Mouse (Mus musculus) G1E (cell line): ENCODE measurements around the gene Yipf1. TPM values are rescaled to one million over a fixed set of nuclear protein-coding genes. Genes with fewer than 3 reads are reported as not detected.
"Not testable (repeated sequence)": the region's sequence is repeated elsewhere in the genome, so short reads cannot be mapped to it uniquely, and the experiment has no call there.

Experiments used
- ATAC-seq: 2 replicates; pipeline ENCODE4 v1.8.0; 2016; ENCODE audit warnings: mild to moderate bottlenecking; ENCODE audit not compliant: insufficient number of reproducible peaks, poor library complexity, low FRiP score, severe bottlenecking; ENCODE audit errors: extremely low read depth
- DNase-seq: peaks from one replicate; pipeline ENCODE4 v3.0.0; 2012; ENCODE audit warnings: low spot score
- H3K27me3 ChIP-seq: 2 replicates; pipeline ENCODE4 v1.6.1; 2012; ENCODE audit warnings: mild to moderate bottlenecking, low read length, inconsistent platforms; ENCODE audit not compliant: insufficient read depth
- H3K36me3 ChIP-seq: replicated peaks from 2 replicates; pipeline ENCODE3; 2012; ENCODE audit warnings: mild to moderate bottlenecking, inconsistent platforms
- H3K4me1 ChIP-seq: 2 replicates; pipeline ENCODE4 v1.6.1; 2012; ENCODE audit warnings: low read depth, low read length, inconsistent platforms, mixed read lengths; ENCODE audit not compliant: insufficient read depth
- H3K4me3 ChIP-seq: 2 replicates; pipeline ENCODE4 v1.5.1; 2012; ENCODE audit warnings: low read depth, mild to moderate bottlenecking, inconsistent platforms, low read length, moderate library complexity, mixed read lengths
- H3K9me3 ChIP-seq: replicated peaks from 2 replicates; pipeline ENCODE4 v1.6.1; 2012; ENCODE audit warnings: inconsistent platforms
- CTCF ChIP-seq: IDR thresholded peaks from 2 replicates; pipeline ENCODE4 v1.5.1; 2012; ENCODE audit warnings: low read depth, low read length, inconsistent platforms, mixed read lengths
- GATA1 ChIP-seq: IDR thresholded peaks from 2 replicates; pipeline ENCODE4 v1.6.1; 2012; ENCODE audit warnings: borderline replicate concordance, low read length, inconsistent platforms, mixed read lengths
- GATA2 ChIP-seq: IDR thresholded peaks from 2 replicates; pipeline ENCODE4 v1.6.1; 2012; ENCODE audit warnings: low read depth, low read length, inconsistent platforms, borderline replicate concordance
- POLR2AphosphoS5 ChIP-seq: IDR thresholded peaks from 2 replicates; pipeline ENCODE4 v1.6.1; 2012; ENCODE audit warnings: low read depth, low read length, inconsistent platforms; ENCODE audit not compliant: insufficient replicate concordance
- TAL1 ChIP-seq: conservative IDR thresholded peaks from 2 replicates; pipeline ENCODE4 v1.6.1; 2012; ENCODE audit warnings: low read depth, low read length, inconsistent platforms, mixed read lengths
- polyA plus RNA-seq: library from polyadenylated mRNA; stranded (reverse); fragments of >175 nt; gene quantifications from 2 replicates; pipeline ENCODE4 v1.2.3, GENCODE M21; 2012
- total RNA-seq, 2 experiments: library from RNA; stranded (forward) in 1 of 2; stranded (reverse) in 1 of 2; fragments of 200-1000 nt in 1 of 2; fragments of >200 nt in 1 of 2; fragmentation: Nextera tagmentation in 1 of 2; gene quantifications; 2 replicates each; pipeline ENCODE4 v1.2.3; 2014 to 2017

Gene Yipf1
- total and polyA plus RNA-seq, 3 experiments: 13.4 to 35.8 (median 26.8) TPM

DNA sequence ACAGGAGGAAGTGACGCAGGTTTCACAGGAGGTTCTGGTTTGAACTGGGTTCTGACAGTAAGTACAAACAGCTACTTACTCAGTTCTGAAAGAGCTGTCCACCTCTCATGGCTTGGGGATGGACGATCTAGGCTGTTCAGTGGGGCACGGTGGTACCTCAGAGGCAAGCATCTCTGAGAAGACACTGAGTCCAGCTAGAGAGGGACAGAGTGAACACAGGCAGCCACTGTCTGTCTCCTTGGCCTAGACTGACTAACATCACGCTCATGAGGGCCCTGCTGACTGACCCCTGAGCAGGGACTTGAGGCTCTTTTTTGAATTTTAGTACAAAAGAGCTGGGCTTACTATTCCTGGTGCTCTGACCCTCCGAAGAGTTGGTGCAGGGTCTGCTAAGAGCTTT is 40.0 kb downstream of the Yipf1 start:
- no peak for DNase-seq
- no peak for ATAC-seq
- Histone ChIP-seq H3K27me3 (no peaks in the 10 kb centered on the region), H3K4me1 (peaks cover 11% of the 10 kb centered on the region), H3K9me3 (no peaks in the 10 kb centered on the region), H3K36me3 (peaks cover 80% of the 10 kb centered on the region), H3K4me3 (no peak overlapping the region)
- TF ChIP-seq POLR2AphosphoS5 (no peak), TAL1 (no peak), GATA2 (no peak), CTCF (no peak), GATA1 (no peak)

DNA sequence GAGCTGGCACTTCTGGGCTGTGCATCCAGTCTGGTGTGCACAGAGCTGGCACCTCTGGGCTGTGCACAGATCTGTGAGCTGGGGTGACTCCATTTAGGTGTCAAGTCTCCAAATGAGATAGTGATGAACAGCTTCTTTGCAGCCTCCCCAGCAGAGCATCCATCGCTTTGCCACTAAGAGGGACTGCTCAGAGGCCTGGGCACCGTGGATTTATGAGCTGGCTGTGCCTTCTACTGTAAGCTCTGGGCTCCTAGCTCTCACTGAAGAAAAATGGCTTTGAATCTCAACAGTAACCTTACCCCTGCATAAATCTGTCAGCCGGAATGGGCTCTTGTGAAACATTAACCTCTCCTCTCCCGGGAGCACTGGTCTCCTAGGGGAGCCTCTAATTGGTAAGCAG is 40.4 kb downstream of the Yipf1 start:
- DNase-seq: no peak
- no peak for ATAC-seq
- TF ChIP-seq TAL1 (no peak), CTCF (no peak), GATA2 (no peak), POLR2AphosphoS5 (no peak), GATA1 (no peak)
- peaks cover 81% of the 10 kb centered on the region for H3K36me3 ChIP-seq
- H3K9me3 ChIP-seq: no peaks in the 10 kb centered on the region
- H3K4me1 ChIP-seq: peaks cover 15% of the 10 kb centered on the region
- H3K4me3 ChIP-seq: no peak overlapping the region
- H3K27me3 ChIP-seq: no peaks in the 10 kb centered on the region

DNA sequence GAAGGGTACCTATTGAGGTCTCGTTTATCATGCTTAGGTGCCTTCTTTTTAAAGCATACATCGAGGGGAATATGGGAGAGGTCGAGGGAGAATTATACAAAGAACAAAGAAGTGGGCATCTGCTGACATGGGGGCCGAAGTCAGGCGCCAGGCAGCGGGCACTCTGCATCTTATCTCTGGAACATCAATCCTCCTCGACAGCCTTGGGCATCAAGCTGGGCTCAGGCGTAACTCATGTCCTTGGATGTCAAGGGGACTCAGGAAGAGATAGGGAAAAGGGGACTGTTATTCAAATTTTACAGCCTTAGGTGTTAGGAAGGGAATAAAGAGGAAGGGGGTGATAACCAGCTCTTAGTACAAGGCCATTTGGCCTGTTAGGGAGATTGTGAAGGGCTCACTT is 43.0 kb downstream of the Yipf1 start:
- H3K9me3 ChIP-seq, ATAC-seq, H3K4me3 ChIP-seq, DNase-seq, H3K27me3 ChIP-seq: not testable (repeated sequence)
- H3K36me3 ChIP-seq: peaks cover 72% of the 10 kb centered on the region
- peaks cover 19% of the 10 kb centered on the region for H3K4me1 ChIP-seq

DNA sequence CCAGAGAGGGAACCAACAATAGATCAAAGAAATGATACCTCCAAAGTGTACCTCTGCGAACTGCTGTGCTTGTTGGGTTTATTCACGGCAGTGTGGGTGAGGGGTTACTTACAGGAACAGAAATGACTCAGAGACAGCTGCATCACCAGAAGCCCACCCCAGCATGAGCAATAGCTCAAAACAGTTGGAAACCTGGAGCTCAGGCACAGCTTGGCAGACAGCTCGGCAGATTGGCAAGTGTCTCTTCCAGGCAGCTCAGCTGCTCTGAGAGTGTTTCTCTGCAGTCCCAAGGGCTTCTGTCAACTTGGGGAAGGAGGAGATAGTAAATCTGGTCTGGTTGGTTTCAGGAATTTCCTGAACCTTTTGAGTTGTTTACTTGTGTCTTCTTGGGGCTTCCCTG is 44.3 kb downstream of the Yipf1 start:
- DNase-seq: no peak
- Histone ChIP-seq H3K36me3 (peaks cover 62% of the 10 kb centered on the region), H3K4me1 (peaks cover 19% of the 10 kb centered on the region), H3K4me3 (no peak overlapping the region), H3K27me3 (no peaks in the 10 kb centered on the region), H3K9me3 (no peaks in the 10 kb centered on the region)
- TF ChIP-seq POLR2AphosphoS5 (no peak), TAL1 (no peak), CTCF (no peak), GATA2 (no peak), GATA1 (no peak)
- no peak for ATAC-seq

DNA sequence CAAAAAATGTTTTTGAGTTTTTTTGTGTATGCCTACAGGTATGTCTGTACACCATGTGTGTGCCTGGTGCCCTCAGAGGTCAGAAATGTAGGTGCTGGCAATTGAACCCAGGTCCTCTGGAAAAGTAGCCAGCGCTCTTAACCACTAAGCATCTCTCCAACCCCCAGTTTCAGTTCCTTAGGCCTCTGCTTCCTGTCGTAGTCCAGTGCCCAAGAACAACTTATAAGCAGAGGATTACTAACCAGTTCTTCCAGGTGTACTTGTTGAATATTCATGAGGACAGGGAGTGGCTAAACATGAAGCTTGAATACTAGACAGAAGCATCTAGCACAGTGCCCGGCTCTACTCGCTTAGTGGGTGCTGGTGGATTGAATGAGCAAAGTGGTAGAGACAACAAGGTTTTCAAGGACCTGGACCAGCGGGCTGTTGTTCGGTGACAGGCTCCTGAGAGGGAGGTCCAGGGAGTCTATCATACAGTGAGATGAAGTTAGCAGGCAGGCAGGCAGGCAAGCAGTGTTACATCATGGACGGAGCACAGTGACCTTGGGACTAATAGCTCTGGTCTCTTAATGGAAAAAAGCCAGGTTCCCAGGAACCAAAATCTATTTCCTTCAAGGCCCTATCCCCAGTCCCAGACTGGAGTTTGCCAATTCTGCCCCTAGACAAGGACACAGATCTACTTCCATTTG is 46.4 kb downstream of the Yipf1 start:
- no peak for ATAC-seq
- H3K4me1 ChIP-seq: peaks cover 26% of the 10 kb centered on the region
- TF ChIP-seq GATA1: no peak
- no peak for TF ChIP-seq TAL1
- no peak for TF ChIP-seq GATA2
- no peak for TF ChIP-seq POLR2AphosphoS5
- TF ChIP-seq CTCF: no peak
- H3K27me3 ChIP-seq: no peaks in the 10 kb centered on the region
- H3K9me3 ChIP-seq: no peaks in the 10 kb centered on the region
- no peak overlapping the region for H3K4me3 ChIP-seq
- peaks cover 42% of the 10 kb centered on the region for H3K36me3 ChIP-seq
- DNase-seq: no peak

DNA sequence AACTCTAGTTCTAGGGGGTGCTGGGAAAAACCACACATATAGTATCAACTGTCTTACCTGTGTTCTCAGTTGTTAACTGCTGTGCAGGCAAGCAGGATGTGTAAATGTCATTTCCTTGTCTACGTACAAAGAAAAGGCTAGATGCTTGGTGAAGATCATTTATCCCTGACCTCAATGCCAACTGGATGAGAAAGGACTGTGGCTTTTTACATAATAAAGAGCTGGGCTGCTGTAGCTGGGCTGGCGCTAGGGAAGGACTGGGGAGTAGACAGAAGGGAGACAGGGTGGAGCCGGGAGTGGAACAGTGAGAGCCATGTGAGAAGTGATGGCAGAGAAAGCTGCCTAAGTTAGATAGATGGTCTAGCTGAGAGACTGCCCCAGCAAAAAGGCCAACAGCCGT is 48.6 kb downstream of the Yipf1 start:
- no peak overlapping the region for H3K4me3 ChIP-seq
- H3K4me1 ChIP-seq: peaks cover 31% of the 10 kb centered on the region
- no peak for DNase-seq
- TF ChIP-seq GATA2 (no peak), POLR2AphosphoS5 (no peak), TAL1 (no peak), CTCF (no peak), GATA1 (no peak)
- no peak for ATAC-seq
- H3K27me3 ChIP-seq: no peaks in the 10 kb centered on the region
- no peaks in the 10 kb centered on the region for H3K9me3 ChIP-seq
- peaks cover 34% of the 10 kb centered on the region for H3K36me3 ChIP-seq

DNA sequence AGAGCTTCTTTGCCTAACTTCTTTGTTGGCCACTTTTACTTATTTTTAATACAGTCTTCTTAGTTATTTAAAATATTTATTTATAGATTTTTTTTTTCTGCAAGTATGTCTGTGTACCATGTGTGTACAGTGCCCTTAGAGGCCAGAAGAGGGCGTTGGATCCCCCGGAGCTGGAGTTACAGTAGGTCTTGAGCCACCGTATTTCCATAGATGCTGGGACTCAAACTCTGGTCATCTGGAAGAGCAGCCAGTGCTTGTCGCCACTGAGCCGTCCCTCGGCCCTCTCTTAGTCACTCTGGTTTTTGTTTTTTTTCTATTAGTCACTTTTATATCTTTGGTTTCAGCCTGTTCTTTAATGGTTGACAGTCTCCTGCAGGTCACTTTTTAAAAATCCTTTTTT is 49.4 kb downstream of the Yipf1 start:
- TF ChIP-seq CTCF (no peak), TAL1 (no peak), GATA2 (no peak), GATA1 (no peak), POLR2AphosphoS5 (no peak)
- Histone ChIP-seq H3K9me3 (no peaks in the 10 kb centered on the region), H3K27me3 (no peaks in the 10 kb centered on the region), H3K36me3 (peaks cover 29% of the 10 kb centered on the region), H3K4me1 (peaks cover 26% of the 10 kb centered on the region), H3K4me3 (no peak overlapping the region)
- ATAC-seq (no peak), DNase-seq (no peak)
